Mouse (Mus musculus) spleen, adult 2 months (tissue): ENCODE data around the gene Cfap77. TPM values are rescaled to one million over a fixed set of nuclear protein-coding genes. Genes with fewer than 3 reads are reported as not detected.

Experiments
- DNase-seq, 2 experiments: peaks; one replicate each; pipeline versions ENCODE4 v3.0.0 to v3.0.0-alpha.2; 2012 to 2021; ENCODE audit warnings: low spot score in 2 of 2, low read depth in 1 of 2
- H3K27ac ChIP-seq: fragments of 200-500 bp; 2 replicates; pipeline ENCODE4 v1.5.1; 2012; ENCODE audit warnings: low read length, inconsistent platforms; ENCODE audit not compliant: insufficient read depth
- H3K27me3 ChIP-seq: fragments of 200-500 bp; 2 replicates; pipeline ENCODE4 v1.6.1; 2012; ENCODE audit warnings: mild to moderate bottlenecking, moderate library complexity, low read length, inconsistent platforms; ENCODE audit not compliant: control insufficient read depth, insufficient read depth
- H3K36me3 ChIP-seq: fragments of 200-500 bp; 2 replicates; pipeline ENCODE4 v1.6.1; 2012; ENCODE audit warnings: mild to moderate bottlenecking, low read length, inconsistent platforms; ENCODE audit not compliant: control insufficient read depth, insufficient read depth
- H3K4me1 ChIP-seq: fragments of 200-500 bp; 2 replicates; pipeline ENCODE4 v1.6.1; 2011; ENCODE audit warnings: inconsistent platforms; ENCODE audit not compliant: control insufficient read depth, insufficient read depth, insufficient read length
- H3K4me3 ChIP-seq: fragments of 200-500 bp; 2 replicates; pipeline ENCODE4 v1.5.1; 2011; ENCODE audit warnings: mild to moderate bottlenecking, inconsistent platforms; ENCODE audit not compliant: insufficient read depth, insufficient read length; ENCODE audit errors: extremely low read depth
- CTCF ChIP-seq: fragments of 200-500 bp; IDR thresholded peaks from 2 replicates; pipeline ENCODE4 v1.5.1; 2011; ENCODE audit warnings: mild to moderate bottlenecking, inconsistent platforms; ENCODE audit not compliant: insufficient read depth, insufficient read length, insufficient replicate concordance; ENCODE audit errors: extremely low read depth
- POLR2A ChIP-seq: fragments of 200-500 bp; IDR thresholded peaks from 2 replicates; pipeline ENCODE4 v1.6.1; 2011; ENCODE audit warnings: low read depth, low read length, inconsistent platforms
- WGBS: fragments of 180-500 bp; shearing (Covaris S2); methylation state at CpG from one replicate; pipeline ENCODE4 v1.1.7; 2018; 5-methylcytosine and 5-hydroxymethylcytosine counted together
- polyA plus RNA-seq: library from polyadenylated mRNA; depleted of rRNA; stranded (reverse); fragments of >200 nt; gene quantifications from 2 replicates; pipeline ENCODE4 v1.2.3, GENCODE M21; 2012

Gene Cfap77
- polyA plus RNA-seq, 1 experiment = 0.29 TPM

DNA sequence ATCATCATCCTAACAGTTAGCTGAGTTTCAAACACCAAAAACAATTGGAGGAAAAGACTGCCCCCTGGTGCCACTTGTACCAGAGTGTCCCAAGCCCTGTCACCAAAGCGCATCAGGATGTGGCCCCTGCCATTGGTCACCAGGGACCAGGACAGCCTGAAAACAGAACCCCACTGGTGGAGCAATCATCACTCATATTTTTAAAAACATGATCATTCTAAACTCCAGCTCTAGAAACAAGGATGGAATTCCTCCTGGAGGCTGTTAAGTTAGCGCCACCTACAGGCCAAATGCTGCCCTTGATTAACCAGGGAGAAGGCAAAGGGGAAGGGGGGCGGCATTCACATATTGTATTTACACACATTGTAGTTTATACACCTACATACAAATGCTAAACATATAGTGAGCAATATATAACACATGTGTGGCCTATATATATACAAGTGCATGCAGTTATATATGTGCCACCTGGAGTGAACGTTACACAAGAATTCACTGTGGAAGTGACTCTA lies 1.9 kb downstream of the Cfap77 start:
- H3K27ac ChIP-seq = no peak overlapping the region
- H3K4me1 ChIP-seq = peaks cover 8% of the 10 kb centered on the region
- no peak overlapping the region for H3K4me3 ChIP-seq
- peak; percentile 32; the same call in 1 of the 2 replicates for TF ChIP-seq CTCF
- TF ChIP-seq POLR2A = no peak
- DNase-seq = peak; percentile 59 to 64
- no peaks in the 10 kb centered on the region for H3K27me3 ChIP-seq
- 36% methylated on average over 4 of the region's 4 CpGs for WGBS
- H3K36me3 ChIP-seq = no peaks in the 10 kb centered on the region

DNA sequence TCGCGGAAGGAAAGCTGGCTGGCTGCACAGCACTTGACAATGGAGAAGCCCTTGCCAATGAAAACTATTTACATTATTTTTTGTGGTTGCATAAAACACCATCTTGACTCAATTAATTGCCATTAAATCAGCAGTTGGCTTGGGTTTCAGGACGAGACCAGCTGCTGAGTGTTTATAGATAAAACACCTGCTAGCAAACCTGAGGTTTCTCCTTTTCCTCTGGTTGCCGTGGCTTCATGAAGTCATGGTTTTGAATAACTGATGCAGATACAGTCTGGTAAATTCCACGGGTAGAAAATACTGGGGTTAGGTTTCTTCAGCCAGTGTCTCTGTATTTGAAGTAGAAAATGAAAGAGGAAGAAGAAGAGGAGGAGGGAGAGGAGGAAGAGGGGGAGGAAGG lies 2.9 kb downstream of the Cfap77 start:
- DNase-seq = no peak
- Histone ChIP-seq H3K4me1 (peaks cover 8% of the 10 kb centered on the region), H3K4me3 (no peak overlapping the region), H3K36me3 (no peaks in the 10 kb centered on the region), H3K27ac (peak overlapping the region; percentile 35; the same call in 1 of the 2 replicates), H3K27me3 (no peaks in the 10 kb centered on the region)
- 34% methylated on average over 5 of the region's 5 CpGs for WGBS
- TF ChIP-seq POLR2A = no peak
- TF ChIP-seq CTCF = no peak

DNA sequence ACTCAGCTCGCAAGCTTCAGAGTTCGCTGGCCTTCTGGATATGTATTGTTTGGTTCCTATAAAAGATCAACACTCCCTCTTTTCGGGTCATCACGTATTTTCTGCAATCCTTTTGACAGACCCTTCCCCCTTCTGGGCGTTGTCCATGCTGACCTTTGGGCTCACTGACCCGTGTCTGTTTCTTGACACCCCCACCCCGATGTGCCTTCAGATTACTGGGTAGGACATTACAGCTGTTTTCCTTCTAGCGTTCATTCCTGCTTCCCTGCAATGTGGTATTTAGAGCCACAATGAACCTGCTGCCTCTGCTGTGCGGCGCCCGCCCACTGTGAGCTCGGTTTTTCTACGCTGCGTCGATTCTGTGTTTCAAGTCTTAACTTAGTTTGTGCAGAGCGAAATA lies 8.7 kb downstream of the Cfap77 start:
- Histone ChIP-seq H3K4me3 (no peak overlapping the region), H3K27me3 (no peaks in the 10 kb centered on the region), H3K4me1 (no peaks in the 10 kb centered on the region), H3K36me3 (no peaks in the 10 kb centered on the region), H3K27ac (no peak overlapping the region)
- 82% methylated on average over 16 of the region's 16 CpGs for WGBS
- no peak for TF ChIP-seq CTCF
- no peak for TF ChIP-seq POLR2A
- DNase-seq = no peak

DNA sequence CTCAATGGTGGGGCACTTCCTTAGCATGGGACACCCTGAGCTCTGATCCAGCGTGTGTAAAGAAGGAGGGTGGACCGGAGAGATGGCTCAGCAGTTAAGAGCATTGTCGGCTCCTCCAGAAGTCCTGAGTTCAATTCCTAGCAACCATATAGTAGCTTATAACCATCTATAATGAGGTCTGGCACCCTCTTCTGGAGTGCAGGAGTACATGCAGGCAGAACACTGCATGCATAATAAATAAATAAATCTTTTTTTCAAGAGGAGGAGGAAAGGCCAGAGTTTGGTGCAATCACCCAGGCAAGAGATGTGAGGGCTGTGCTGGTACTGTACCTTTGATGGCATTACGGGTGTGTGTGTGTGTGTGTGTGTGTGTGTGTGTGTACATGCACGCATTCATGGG lies 12.7 kb downstream of the Cfap77 start:
- WGBS = 88% methylated on average over 5 of the region's 5 CpGs
- no peak overlapping the region for H3K27ac ChIP-seq
- 0 out of 2 replicates have a peak, but pooled peaks cover 3% of the 10 kb centered on the region for H3K27me3 ChIP-seq
- DNase-seq = no peak
- no peaks in the 10 kb centered on the region for H3K36me3 ChIP-seq
- no peak for TF ChIP-seq CTCF
- TF ChIP-seq POLR2A = no peak
- H3K4me1 ChIP-seq = no peaks in the 10 kb centered on the region
- no peak overlapping the region for H3K4me3 ChIP-seq

DNA sequence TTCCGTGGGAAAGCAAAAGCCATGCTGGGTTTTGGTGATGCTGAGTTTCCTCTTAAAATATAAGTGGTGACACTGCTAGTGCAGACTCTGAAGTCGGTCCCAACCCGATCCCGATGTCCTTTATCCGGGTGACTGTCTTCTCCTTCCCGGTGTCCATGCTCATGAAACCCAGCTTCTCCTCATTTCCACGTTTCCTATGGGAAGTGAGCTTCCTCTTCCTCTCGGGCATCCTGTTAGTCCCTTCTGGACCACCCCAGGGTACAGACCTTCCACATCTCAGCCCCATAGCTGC lies 13.4 kb downstream of the Cfap77 start:
- no peak for TF ChIP-seq POLR2A
- TF ChIP-seq CTCF = no peak
- WGBS = 56% methylated on average over 8 of the region's 8 CpGs
- DNase-seq = no peak
- Histone ChIP-seq H3K36me3 (no peaks in the 10 kb centered on the region), H3K4me1 (no peaks in the 10 kb centered on the region), H3K27me3 (0 out of 2 replicates have a peak, but pooled peaks cover 3% of the 10 kb centered on the region), H3K4me3 (no peak overlapping the region), H3K27ac (no peak overlapping the region)

DNA sequence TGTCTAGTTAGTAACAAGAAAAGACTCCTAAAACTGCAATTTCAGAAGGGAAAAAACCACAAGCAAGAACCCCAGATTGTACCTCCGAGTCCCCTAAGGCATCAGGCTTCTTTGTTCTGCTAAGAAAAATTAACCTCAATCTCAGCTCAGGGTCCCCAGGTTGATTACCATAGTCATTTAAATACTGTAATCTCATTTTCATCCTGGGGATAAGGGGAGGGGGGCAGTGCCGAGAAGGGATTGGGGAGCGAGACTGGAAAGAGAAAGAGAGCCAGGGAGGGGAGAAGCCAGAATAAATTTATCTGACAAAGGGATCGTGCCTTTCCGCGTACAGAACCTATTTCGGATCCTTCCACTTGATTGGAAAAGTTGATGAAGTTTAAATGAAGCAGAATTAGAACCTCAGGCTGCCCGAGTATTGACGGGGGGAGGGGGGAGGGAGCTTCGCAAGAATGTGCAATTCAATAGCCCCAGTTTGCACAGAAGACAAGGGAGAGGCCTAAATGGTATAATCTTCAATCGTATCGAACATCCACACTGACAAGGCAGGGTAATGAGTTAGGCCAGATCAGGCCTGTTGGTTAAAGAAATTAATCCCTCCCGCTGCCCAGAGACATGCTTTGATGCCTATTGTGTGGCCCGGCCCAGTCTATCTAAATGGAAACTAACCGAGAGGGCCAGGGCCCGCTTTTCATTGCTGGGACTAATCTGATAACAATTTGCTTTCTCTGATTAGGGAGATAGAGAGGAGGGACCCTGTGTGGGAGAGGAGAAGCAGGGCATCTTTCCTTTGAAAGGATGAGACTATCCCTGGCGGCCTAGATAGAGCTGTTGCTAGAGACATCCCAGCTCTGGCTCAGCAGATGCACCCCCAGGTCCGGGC lies 14.0 kb downstream of the Cfap77 start:
- TF ChIP-seq POLR2A (no peak), CTCF (no peak)
- no peak overlapping the region for H3K27ac ChIP-seq
- 65% methylated on average over 18 of the region's 18 CpGs for WGBS
- no peaks in the 10 kb centered on the region for H3K4me1 ChIP-seq
- H3K4me3 ChIP-seq = no peak overlapping the region
- no peak for DNase-seq
- no peaks in the 10 kb centered on the region for H3K36me3 ChIP-seq
- 0 out of 2 replicates have a peak, but pooled peaks cover 3% of the 10 kb centered on the region for H3K27me3 ChIP-seq

DNA sequence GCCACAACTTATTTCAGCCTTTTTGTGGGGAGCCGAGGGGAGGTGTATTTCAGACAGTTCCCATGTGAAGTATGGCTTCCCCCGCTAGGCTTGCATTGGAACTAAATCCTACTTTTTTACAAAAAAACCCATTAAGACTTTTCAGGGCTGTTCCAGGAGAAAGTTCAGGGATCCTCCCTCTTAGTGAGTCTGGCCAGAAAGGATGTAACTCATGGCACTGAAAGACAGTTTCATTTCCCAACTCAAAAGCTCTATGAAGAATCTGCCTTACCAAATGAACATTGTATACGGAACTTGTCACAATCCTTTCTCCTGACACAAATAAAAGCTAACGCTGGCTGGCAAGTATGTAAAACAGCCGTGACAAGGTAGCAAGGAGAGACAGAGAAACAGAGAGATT lies 15.1 kb downstream of the Cfap77 start:
- no peaks in the 10 kb centered on the region for H3K4me1 ChIP-seq
- 0 out of 2 replicates have a peak, but pooled peaks cover 3% of the 10 kb centered on the region for H3K27me3 ChIP-seq
- no peak for DNase-seq
- no peak for TF ChIP-seq CTCF
- no peak for TF ChIP-seq POLR2A
- no peaks in the 10 kb centered on the region for H3K36me3 ChIP-seq
- no peak overlapping the region for H3K4me3 ChIP-seq
- H3K27ac ChIP-seq = no peak overlapping the region
- WGBS = 45% methylated on average over 5 of the region's 5 CpGs
